Mouse (Mus musculus): Measurements from ENCODE around the gene Axl.

- TF ChIP-seq CTCF (IDR thresholded peaks at IDR 0.05; ENCODE audit: insufficient read depth, low read depth, low read length) (no peak), POLR2A (IDR thresholded peaks at IDR 0.05; ENCODE audit: insufficient read depth, low read depth, low read length) (no peak)
Observed at GRCm38 (mm10) chr7:25831557-25832530, 43.3 kb upstream of the Axl start.

Data from olfactory bulb, adult 2 months (tissue).